Mouse (Mus musculus): Measurements from ENCODE around the gene Kcnj15.

DNA sequence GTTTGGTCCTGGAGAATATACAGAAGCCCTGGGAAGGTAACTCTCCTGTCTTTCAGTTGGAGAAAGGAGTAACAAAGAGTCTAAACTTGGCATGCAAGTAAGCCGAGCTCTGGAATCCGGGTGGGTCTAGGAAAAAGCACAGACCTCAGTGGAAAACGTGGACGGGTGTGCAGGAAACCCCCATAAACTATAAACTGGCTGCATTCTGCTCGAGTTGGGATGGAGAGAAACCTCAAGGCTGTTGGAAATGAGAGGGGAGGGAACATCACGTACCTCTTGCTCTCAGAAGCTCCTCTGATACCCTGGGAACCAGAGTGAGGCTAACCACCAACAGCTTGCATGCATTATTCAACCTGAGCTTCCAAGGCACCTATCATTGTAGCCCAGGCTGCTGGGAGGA lies 12.3 kb downstream of the Kcnj15 start:
- TF ChIP-seq CTCF (IDR thresholded peaks at IDR 0.05; ENCODE audit: low read depth) = no peak
- no peak for TF ChIP-seq EP300 (optimal IDR thresholded peaks at IDR 0.05)
